Mouse (Mus musculus) heart, postnatal 0 days (tissue): ENCODE measurements around the gene Map3k3.
"Not testable (repeated sequence)": the region's sequence is repeated elsewhere in the genome, so short reads cannot be mapped to it uniquely, and the experiment has no call there.

ENCODE experiments used
- CTCF ChIP-seq: IDR thresholded peaks from 2 replicates; pipeline ENCODE4 v1.5.1; 2016; ENCODE audit warnings: antibody characterized with exemption, control low read depth, low read depth
- EP300 ChIP-seq: IDR thresholded peaks from 2 replicates; pipeline ENCODE4 v1.6.1; 2016; ENCODE audit warnings: antibody characterized with exemption, low read depth

DNA sequence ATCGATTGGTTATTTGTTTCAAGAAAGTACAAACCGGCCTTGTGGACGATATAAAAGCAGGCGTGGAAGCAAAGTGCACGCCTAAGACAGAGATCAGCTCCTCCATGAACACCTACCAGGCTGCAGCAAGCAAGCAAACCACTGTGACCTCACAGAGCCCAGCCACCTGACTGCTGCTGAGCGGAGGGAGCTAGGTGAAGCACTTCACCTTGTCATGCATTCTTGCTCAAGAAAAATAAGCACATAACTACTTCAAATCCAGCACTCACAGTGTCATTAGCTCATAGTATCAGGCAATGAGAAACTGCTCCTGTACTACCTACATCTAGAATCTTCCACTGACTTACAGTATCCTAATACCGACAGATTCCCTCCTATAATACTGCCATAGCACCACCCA lies 115.6 kb downstream of the Map3k3 start:
- TF ChIP-seq EP300, CTCF: not testable (repeated sequence)
